Mouse (Mus musculus): ENCODE measurements at regions not wholly inside any gene's neighbourhood (a gene's known extent, or its start where the extent isn't known, plus 50 kb on each side); places are given as distances from the start of the nearest gene placed in this dataset.

DNA sequence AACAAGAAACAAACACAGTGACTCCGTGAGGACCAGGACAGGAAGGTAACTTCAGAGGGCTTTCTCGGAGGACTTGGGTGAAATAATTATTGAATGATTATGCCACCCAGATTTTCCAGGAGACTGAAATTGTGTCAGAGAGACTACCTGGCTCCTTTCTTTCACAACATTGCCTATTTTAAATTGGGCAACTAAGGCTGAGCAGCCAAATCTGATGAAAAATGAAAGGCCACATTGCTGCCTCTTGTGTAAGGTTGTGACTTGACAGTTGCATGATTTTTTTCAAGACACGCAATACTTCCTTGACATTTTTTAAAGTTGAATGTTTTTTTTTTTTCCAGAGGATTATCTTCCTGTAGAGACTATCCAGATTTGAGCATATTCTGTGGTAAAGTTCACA lies 161.5 kb upstream of the Rxylt1 start:
- H3K9me3 ChIP-seq (replicated peaks; ENCODE audit: low read length), result no peaks in the 10 kb centered on the region
- H3K9ac ChIP-seq (ENCODE audit: insufficient read depth, low read depth), result no peak overlapping the region
- no peak for DNase-seq (ENCODE audit: extremely low read depth)
- dilution Hi-C loops (cut with MboI; ENCODE audit: extremely low pct_ligation_motif_present, extremely low pct_unique_long_range_greater_than_20kb, low sequenced_read_pairs) (no loop called here), in situ Hi-C loops (cut with MboI; ENCODE audit: low pct_ligation_motif_present, low pct_unique_long_range_greater_than_20kb, low sequenced_read_pairs) (no loop called here)
- H3K4me3 ChIP-seq (replicated peaks in 1 of 3; ENCODE audit: low read depth in 2 of 3, low read length in 2 of 3, poor library complexity in 1 of 3), result no peak overlapping the region
- H3K27me3 ChIP-seq (replicated peaks), result no peaks in the 10 kb centered on the region
- TF ChIP-seq NELFE (IDR thresholded peaks at IDR 0.05; ENCODE audit: low read depth, low read length) (no peak), SMC3 (IDR thresholded peaks at IDR 0.05; ENCODE audit: low read depth, low read length) (no peak), MXI1 (IDR thresholded peaks at IDR 0.05; ENCODE audit: low read depth, low read length) (no peak), BHLHE40 (IDR thresholded peaks at IDR 0.05; ENCODE audit: low read depth, low read length) (no peak), TBP (conservative IDR thresholded peaks at IDR 0.05; ENCODE audit: low read depth, low read length) (no peak), HCFC1 (IDR thresholded peaks at IDR 0.05; ENCODE audit: low read depth, low read length) (no peak), MAFK (IDR thresholded peaks at IDR 0.05; ENCODE audit: insufficient replicate concordance, low read length) (no peak), CTCF (conservative IDR thresholded peaks at IDR 0.05 in 1 of 2, IDR thresholded peaks at IDR 0.05 in 1 of 2; ENCODE audit: low read depth in 2 of 2, low read length in 2 of 2) (no peak), ETS1 (conservative IDR thresholded peaks at IDR 0.05; ENCODE audit: low read depth, low read length) (no peak), SIN3A (IDR thresholded peaks at IDR 0.05; ENCODE audit: low read length) (no peak), MAX (IDR thresholded peaks at IDR 0.05; ENCODE audit: low read length) (no peak), ZKSCAN1 (IDR thresholded peaks at IDR 0.05; ENCODE audit: borderline replicate concordance, low read depth, low read length) (no peak), MYC (IDR thresholded peaks at IDR 0.05; ENCODE audit: low read depth, low read length) (no peak), MAZ (IDR thresholded peaks at IDR 0.05; ENCODE audit: low read depth, low read length) (no peak), EP300 (IDR thresholded peaks at IDR 0.05; ENCODE audit: low read length) (no peak), JUN (IDR thresholded peaks at IDR 0.05; ENCODE audit: insufficient read depth, low read depth, low read length) (no peak), JUND (conservative IDR thresholded peaks at IDR 0.05; ENCODE audit: low read depth, low read length) (no peak), ZC3H11A (IDR thresholded peaks at IDR 0.05; ENCODE audit: low read depth, low read length) (no peak), CHD2 (IDR thresholded peaks at IDR 0.05; ENCODE audit: low read length) (no peak), ZMIZ1 (IDR thresholded peaks at IDR 0.05; ENCODE audit: low read depth, low read length) (no peak)
- H3K4me2 ChIP-seq (ENCODE audit: insufficient read depth, low read depth, poor library complexity, severe bottlenecking), result no peak overlapping the region
- no peak overlapping the region for H3K27ac ChIP-seq (ENCODE audit: insufficient read depth, low read depth)
- H3K4me1 ChIP-seq (ENCODE audit: control insufficient read depth in 1 of 2, insufficient read depth in 2 of 2), result peaks cover 0 to 5% of the 10 kb centered on the region in 2 experiments; a peak in 1 of 4 replicates
- no peaks in the 10 kb centered on the region for H3K79me2 ChIP-seq (replicated peaks; ENCODE audit: control insufficient read depth, extremely low read depth, insufficient read depth, poor library complexity, severe bottlenecking)
- H3K36me3 ChIP-seq (replicated peaks in 1 of 2; ENCODE audit: control insufficient read depth in 1 of 2, insufficient read depth in 1 of 2, low read length in 1 of 2), result no peaks in the 10 kb centered on the region

DNA sequence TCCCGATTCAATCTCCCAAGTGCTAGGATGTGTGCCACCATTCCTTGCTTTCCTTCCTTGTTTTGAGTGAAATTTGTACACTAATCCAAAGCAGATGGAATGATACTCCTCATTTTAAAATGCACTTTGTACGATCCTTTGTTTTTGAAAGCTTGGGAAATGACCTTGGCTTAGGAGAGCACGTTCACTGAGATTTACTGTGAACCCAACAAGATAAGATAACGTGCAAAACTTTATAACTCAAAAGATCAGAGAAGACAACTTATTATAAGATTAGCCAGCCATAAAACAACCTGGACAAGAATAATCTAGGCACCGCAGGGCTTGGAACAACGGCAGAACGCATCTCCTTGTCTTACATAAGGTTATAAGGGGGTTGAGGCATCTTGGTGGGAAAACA lies 134.6 kb upstream of the Rxylt1 start:
- dilution Hi-C loops (cut with MboI; ENCODE audit: extremely low pct_ligation_motif_present, extremely low pct_unique_long_range_greater_than_20kb, low sequenced_read_pairs) (no loop called here), in situ Hi-C loops (cut with MboI; ENCODE audit: low pct_ligation_motif_present, low pct_unique_long_range_greater_than_20kb, low sequenced_read_pairs) (no loop called here)
- Histone ChIP-seq H3K36me3 (replicated peaks in 1 of 2; ENCODE audit: control insufficient read depth in 1 of 2, insufficient read depth in 1 of 2, low read length in 1 of 2) (no peaks in the 10 kb centered on the region), H3K27me3 (replicated peaks) (no peaks in the 10 kb centered on the region), H3K79me2 (replicated peaks; ENCODE audit: control insufficient read depth, extremely low read depth, insufficient read depth, poor library complexity, severe bottlenecking) (no peaks in the 10 kb centered on the region), H3K4me1 (ENCODE audit: control insufficient read depth in 1 of 2, insufficient read depth in 2 of 2) (no peaks in the 10 kb centered on the region), H3K9me3 (replicated peaks; ENCODE audit: low read length) (no peaks in the 10 kb centered on the region), H3K4me2 (ENCODE audit: insufficient read depth, low read depth, poor library complexity, severe bottlenecking) (no peak overlapping the region), H3K4me3 (replicated peaks in 1 of 3; ENCODE audit: low read depth in 2 of 3, low read length in 2 of 3, poor library complexity in 1 of 3) (no peak overlapping the region), H3K9ac (ENCODE audit: insufficient read depth, low read depth) (no peak overlapping the region), H3K27ac (ENCODE audit: insufficient read depth, low read depth) (no peak overlapping the region)
- no peak for DNase-seq (ENCODE audit: extremely low read depth)
- TF ChIP-seq MYC (IDR thresholded peaks at IDR 0.05; ENCODE audit: low read depth, low read length) (no peak), ZC3H11A (IDR thresholded peaks at IDR 0.05; ENCODE audit: low read depth, low read length) (no peak), USF2 (conservative IDR thresholded peaks at IDR 0.05; ENCODE audit: low read depth, low read length) (no peak), USF1 (IDR thresholded peaks at IDR 0.05; ENCODE audit: low read depth, low read length) (no peak), ZMIZ1 (IDR thresholded peaks at IDR 0.05; ENCODE audit: low read depth, low read length) (no peak), EP300 (IDR thresholded peaks at IDR 0.05; ENCODE audit: low read length) (no peak), TBP (conservative IDR thresholded peaks at IDR 0.05; ENCODE audit: low read depth, low read length) (no peak), ELF1 (IDR thresholded peaks at IDR 0.05; ENCODE audit: low read depth, low read length) (no peak), ETS1 (conservative IDR thresholded peaks at IDR 0.05; ENCODE audit: low read depth, low read length) (no peak), IRF4 (IDR thresholded peaks at IDR 0.05; ENCODE audit: low read depth, low read length) (no peak)
